Mouse (Mus musculus) large intestine, adult 2 months (tissue): Measurements from ENCODE around the gene Mrpl21. TPM values are rescaled to one million over a fixed set of nuclear protein-coding genes. Genes with fewer than 3 reads are reported as not detected.
A peak's percentile ranks its signal among the peaks of the same experiment; 100 is the strongest.

Experiments used
- DNase-seq: peaks from one replicate; pipeline ENCODE4 v3.0.0-alpha.2; 2012; ENCODE audit warnings: low read depth, low spot score
- WGBS: fragments of 180-500 bp; shearing (Covaris S2); methylation state at CpG from one replicate; pipeline ENCODE4 v1.1.7; 2018; 5-methylcytosine and 5-hydroxymethylcytosine counted together
- polyA plus RNA-seq: library from polyadenylated mRNA; depleted of rRNA; stranded (reverse); fragments of >200 nt; gene quantifications from 2 replicates; pipeline ENCODE4 v1.2.3, GENCODE M21; 2012

The Mrpl21 gene
- polyA plus RNA-seq, 1 experiment: 63.9 TPM

DNA sequence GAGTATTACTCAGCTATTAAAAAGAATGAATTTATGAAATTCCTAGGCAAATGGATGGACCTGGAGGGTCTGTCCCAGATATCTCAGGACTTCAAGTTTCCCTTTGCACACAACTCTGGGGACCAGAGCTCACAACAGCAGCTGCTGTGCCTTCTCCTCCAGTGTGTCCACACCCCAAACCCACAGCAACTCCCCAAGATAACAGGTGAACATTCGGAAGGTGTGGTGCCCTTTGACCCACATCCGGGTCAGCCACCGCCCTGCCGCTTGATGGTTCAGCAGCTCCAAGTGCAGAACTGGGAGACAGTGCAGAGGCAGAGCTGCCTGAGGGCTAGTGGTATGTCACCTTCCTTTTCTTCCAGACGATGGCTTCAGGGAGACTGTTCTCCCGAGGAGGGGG, 12.5 kb downstream of the Mrpl21 start:
- DNase-seq: peak; percentile 87
- 31% methylated on average over 6 of the region's 6 CpGs for WGBS

DNA sequence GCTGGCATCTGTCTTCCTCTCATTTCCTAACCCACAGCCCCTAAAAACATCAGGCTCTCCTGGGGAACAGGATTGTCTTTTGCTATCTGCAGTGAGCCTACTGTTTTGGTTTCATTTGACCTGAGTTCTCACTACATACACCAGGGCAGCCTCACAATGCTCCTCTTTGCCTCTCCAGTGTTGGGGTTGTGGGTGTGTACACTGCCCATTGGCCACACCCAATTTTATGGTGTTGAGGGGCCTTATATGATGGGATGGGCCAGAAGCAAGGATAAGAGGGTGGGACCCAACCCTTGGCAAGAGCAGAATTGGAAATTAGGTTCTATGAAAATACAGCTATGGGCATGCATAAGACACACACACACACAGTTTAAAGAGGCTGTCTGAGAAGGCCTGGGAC, 14.3 kb downstream of the Mrpl21 start:
- no peak for DNase-seq

DNA sequence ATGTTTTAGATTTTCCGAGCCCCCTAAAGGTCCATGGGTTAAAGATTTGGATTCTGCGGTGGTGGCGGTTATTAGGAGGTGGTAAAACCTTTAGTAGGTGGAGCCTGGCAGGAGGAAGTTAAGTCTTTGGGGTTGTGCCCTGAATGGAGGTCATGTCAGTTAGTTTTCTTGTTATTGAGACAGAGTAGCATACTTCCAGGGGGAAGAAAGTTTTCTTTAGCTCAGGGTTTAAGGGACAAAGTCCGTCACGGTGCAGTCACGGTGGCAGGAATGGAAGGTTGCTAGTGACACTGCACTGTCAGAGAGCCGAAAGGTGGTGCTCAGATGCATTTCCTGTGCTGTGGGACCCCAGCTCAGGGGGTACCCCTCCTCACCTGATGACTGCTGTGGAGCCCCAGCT, 15.1 kb downstream of the Mrpl21 start:
- no peak for DNase-seq
- 36% methylated on average over 7 of the region's 7 CpGs for WGBS

DNA sequence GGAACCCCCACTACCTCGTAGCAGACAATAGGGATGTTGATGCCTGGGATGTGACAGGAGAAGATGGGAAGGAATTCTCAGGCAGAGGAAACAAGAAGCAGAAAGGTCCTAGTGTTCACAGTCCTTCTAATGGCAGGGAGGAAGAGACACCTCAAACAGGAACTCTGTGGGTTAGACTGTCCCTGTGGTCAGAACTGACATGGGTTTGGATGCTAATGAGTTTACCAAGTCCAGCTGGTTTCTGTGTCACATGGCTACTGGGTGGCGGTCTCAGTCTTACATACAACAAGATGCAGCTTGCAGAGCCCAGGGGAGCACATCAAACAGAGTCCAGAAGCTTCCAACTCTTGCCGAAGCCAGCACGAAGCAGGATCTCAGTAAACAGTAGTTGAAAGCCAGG, 21.3 kb downstream of the Mrpl21 start:
- 70% methylated on average over 4 of the region's 4 CpGs for WGBS
- DNase-seq: no peak

DNA sequence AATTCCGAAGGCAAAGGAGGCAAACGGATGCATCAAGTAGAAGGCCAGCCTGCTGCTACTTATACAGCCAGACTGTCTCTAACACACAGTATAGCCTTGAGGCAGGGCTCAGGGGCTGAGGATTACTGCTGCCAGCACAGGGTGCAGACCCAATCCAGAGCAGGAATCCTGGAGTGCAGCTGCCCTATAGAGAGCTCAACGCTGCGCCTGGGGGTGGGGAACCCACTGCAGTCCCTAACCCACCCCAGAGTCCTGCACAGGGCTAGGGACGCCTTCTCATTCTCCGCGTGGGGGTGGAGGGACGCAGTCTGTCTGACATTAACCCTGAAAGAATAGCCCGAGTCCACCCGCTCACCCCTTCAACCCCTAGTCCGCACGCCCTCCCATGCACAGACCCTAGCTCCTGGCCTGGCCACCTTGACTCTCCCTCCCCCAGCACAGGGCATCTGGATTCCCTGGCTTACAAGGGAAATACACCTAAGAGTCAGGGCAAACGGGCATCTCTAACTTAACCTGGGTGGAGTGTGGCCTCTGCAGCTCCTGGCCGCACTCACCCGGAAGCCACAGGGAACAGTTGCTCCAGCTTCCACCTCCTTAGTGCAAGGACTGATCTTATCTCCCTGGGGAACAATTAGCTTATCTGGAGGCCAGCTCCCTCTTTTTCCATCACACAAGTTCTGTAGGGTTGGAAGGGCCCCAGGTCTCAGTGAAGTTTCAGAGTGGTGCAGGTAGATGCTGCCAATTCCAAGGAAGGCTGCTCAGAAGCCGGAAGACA, 24.7 kb downstream of the Mrpl21 start:
- no peak for DNase-seq
- 69% methylated on average over 16 of the region's 16 CpGs for WGBS

DNA sequence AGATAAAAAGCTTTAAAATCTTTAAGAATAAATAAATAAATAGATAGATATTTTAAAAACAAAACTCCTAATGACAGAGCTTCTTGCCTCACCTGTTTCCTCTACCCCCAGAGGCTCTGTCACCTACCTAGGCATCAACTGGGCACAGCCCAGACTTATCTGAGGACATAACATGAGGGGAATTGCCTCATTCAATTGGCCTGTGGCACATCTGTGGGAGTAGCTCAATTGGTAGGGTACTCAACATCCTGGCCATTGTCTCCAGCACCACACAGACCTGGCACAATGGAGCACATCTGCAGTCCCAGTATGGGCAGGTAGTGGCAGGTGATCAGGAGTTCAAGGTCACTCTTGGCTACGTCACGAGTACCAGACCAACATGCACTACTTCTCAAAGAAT, 36.6 kb downstream of the Mrpl21 start:
- DNase-seq: no peak
- WGBS: 31% methylated on average over 2 of the region's 2 CpGs

DNA sequence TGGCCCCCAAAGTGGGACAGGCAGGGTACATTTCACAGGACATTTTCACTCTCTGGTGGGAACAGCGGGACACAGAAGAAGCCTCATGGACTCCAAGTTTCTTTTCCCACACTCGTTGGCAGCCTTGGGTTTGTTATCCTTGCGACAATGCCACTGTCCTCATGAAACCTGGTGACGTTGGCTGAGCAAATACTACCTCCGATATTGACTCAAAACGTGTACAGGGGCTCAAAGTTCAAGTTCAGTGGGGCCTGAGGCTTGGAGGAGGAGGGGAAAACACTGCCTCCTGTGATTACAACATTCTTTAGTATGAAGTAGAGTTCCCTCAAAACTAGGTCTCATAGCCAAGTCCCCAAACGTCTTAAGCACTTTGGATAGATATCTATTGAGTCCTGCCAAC, 37.4 kb downstream of the Mrpl21 start:
- no peak for DNase-seq
- 33% methylated on average over 7 of the region's 7 CpGs for WGBS

DNA sequence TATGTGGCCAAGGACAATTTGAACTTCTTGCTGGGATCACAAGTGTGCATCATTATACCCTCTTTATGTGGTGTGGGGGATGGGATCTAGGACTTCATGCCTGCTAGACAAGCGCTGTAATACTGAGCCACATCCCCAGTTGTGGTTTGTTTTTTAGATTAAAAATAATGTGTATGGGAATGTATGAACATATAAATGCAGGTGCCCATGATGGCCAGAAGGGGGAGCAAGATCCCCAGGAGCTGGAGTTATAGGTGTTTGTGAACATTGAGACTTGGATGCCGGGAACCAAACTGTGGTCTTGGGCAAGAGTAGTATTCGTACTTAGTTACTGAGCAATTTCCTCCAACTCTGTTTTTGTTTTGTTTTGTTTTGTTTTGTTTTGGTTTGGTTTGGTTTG, 38.1 kb downstream of the Mrpl21 start:
- WGBS: 54% methylated on average over 3 of the region's 3 CpGs
- no peak for DNase-seq

DNA sequence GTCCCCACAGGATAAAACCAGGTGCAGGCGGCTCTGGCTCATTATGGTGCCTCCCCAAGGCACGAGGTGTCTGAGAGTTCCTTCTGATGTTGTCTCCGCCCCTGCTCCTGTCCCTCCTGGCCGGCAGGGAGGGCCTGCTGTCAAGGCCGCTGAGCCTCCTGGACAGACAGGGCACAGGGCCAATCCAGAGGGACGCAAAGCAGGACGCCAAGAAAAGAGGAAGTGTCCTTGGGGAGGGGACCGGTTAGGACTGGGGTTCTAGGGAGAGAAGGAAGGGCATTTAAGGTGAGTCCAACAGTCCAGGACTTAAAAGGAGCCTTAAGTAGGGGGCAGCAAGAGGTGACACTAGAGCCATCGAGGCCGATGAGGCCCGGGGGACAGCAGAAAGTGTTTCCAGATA, 38.9 kb downstream of the Mrpl21 start:
- WGBS: 1% methylated on average over 11 of the region's 11 CpGs
- DNase-seq: peak; percentile 89

DNA sequence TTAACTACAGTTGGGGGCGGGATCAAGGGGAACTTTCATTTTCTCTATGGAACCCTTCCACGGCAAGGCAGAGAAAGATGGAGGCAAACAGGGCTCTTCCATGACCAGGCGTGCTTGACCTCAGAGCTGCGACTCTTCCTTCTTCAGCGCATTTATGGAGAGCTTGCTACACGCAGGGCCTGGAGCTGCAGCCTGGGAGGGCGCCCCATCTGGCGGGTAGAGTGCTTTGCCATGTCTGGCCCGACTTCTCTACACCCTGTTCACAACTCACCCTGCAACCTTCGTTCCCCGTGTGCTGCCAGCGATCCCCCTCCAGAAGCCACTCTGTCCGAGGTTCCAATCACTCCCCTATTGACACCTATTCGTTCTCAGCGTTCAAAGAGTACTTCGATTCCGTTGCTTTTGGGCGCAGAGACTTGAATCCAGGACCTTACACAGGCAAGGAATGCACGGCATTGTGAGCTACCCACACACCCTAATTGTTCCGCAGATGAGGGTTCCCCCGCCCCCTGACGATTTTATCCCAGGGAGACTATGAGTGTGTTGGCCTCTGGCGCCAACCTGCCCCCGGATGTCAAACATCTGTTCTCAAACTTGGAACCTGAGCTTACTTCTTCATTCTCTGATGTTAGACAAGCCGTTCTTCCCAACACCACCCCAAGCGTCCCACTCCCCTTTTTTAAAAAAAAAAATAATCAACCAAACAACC, 39.7 kb downstream of the Mrpl21 start, which contains the start of gene Cpt1a:
Gene Cpt1a, plus strand, starts transcription at position 74 of the 709 bp plus-strand sequence.
- WGBS: under 1% methylated on average over 26 of the region's 26 CpGs
- no peak for DNase-seq

DNA sequence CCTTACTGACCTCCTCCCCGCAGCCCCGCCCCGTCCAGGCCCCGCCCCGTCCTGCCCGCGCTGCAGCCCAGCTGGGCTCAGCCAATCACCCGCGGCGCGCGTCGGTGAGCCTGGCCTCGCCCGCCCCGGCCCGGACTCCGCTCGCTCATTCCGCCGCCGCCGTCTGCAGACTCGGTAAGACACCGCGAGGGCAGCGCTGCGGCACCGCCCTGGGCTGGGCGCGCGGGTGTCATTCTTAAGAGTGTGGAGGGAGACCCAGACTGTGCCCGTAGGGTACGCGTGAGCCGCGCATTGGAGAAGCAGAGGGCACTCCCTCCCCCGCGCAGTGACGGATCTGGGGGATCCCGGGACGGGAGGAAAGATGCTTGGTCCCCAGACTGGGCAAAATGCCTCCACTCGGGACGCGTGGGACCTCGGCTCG, 40.5 kb downstream of the Mrpl21 start:
- no peak for DNase-seq

DNA sequence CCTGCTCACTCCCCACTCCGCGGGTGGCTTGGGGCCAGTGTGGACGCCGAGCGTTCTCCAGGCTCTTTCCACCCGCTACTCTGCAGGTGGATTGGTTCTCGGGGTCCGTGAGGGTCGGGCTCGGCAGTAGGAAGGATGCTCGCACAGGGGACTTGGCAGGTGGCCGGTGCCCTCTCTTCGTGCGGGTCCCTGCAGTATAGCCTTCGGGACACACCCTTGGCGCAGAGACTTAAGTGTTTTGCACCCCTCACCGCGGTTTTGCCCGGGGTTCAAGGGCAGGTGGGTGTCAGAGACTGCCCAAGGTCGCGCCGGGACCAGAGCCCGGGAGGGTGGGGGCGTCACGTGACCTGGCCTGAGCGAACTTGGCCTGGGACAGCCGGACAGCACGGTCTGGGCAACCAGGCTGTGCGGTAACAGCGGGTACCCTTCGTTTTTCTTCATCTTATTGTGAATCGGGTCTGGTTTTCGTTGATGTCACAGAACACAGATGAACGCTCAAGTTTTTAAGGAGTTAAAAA, 41.1 kb downstream of the Mrpl21 start:
- DNase-seq: no peak
- under 1% methylated on average over 34 of the region's 34 CpGs for WGBS

More for the DNA sequence above, 40.5 kb downstream of the Mrpl21 start:
- WGBS: under 1% methylated on average over 47 of the region's 47 CpGs

DNA sequence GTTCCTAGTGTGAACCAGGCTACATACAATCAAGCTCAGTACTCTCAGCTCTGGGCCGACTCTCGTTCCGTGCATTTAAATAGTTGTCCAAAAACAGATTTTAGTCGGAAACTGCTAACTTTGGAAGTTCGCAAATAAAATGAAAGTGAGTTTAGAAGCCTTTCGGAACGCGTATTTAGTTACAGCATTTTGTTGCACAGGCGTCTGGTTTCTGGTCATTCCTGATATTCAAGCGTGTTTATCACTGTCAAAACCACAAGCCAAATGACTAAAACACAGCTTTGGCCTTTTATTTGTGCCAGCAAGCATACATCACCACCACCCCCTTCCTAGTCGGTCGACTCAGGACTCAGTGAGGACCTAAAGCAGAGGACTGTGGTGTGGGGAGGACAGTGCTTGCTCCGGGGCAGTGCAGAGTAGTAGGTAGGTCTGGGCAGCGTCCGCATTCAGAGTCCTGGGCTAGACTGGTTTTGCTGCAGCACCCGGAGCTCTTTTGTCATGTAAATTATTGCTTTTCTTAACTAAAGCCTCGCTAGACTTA, 41.6 kb downstream of the Mrpl21 start:
- WGBS: 1% methylated on average over 17 of the region's 17 CpGs
- DNase-seq: no peak

DNA sequence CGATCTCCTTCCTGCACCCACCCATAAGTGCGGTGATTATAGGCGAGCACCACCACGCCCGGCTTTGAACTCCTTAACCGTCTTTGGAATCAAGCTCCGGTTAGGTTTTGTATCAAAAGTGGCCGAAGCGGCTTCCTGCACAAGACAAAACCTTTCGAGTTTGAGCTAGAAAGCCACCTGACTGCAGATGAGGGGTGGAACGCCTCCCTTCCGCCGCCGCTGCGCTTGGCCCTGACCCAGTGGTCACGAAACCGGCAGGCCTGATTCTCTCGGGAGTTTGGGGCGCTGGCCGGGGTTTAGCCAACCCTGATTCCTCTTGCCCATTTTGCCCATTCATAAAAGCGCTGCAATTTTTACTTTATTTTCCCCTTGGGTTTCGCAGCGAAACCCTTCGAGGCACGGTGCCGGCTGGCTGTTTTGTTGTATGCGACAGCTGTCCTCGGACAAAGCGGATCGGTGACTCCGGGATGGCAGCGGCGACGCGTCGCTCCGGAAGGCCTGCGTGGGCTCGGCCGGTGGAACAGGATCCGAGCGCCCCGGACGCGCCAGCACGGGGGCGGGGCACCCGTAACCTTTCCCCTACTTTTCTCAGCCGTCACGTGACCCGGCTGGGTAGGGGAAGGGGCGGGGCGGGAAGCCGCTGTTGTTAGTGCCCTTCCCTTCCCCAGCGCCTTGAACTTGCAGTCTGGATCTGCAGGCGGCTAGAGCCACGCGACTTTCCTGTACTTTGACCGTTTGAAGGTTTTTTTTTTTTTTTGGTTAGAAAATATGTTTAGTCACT, 42.4 kb downstream of the Mrpl21 start:
- DNase-seq: no peak
- WGBS: under 1% methylated on average over 59 of the region's 59 CpGs

DNA sequence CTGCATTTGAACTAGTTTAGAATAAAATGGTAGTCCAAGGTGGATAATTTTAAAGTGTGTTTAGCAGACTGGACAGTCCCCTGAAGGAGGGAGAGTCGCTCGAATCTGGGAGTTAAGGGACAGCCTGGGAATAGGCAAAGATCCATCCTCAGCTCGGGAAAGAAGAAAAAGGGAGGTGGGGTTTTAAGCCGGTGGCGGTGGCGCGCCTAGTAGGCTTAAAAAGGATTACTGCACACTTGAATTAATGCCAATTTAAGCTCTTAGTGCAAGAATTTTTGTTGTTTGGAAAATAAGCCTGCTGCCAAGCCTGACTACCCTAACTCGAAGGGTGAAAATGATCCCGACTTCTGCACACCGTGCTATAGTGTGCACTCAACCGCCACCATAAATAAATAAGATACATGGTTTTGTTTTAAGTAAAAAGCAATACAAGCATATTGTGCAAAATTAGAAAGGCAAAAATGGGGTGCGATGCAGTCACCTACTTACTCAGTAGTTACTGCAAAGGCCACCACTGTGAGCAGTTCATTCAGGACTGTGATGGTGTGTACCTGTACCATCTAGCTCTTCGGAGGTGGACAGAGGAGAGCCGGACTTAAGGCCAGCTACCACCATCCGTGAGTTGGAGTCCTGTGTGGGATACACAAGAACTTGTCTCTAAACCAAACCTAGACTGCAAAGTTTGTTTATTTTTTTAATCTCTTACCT, 43.2 kb downstream of the Mrpl21 start:
- WGBS: 16% methylated on average over 15 of the region's 15 CpGs
- no peak for DNase-seq

DNA sequence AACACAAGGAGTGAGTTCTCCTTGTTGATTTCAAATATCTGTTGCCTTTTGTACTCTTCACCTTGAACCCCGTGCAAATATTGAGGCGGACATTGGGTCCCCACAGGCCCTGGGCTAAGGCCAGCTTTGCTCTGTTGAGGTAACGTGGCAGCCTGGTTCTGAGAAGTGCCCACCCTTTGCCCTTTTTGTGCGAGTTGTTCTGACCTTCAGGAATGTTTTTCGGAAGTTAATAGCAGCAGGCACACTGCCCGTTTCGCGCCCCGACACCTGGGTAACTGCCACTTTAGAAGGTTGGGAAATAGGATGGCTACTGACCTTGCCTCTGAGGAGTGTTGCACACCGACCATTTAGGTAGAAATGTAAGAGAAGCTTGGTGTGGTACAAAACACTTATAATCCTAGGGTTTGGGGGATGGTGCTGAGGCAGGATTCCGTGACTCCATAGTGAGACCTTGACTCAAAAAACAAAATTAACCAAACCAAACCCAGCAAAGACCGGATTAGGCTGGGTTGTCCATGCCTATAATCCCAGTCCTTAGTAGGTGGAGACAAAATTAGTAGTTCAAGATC, 43.9 kb downstream of the Mrpl21 start:
- no peak for DNase-seq
- WGBS: 38% methylated on average over 12 of the region's 12 CpGs

DNA sequence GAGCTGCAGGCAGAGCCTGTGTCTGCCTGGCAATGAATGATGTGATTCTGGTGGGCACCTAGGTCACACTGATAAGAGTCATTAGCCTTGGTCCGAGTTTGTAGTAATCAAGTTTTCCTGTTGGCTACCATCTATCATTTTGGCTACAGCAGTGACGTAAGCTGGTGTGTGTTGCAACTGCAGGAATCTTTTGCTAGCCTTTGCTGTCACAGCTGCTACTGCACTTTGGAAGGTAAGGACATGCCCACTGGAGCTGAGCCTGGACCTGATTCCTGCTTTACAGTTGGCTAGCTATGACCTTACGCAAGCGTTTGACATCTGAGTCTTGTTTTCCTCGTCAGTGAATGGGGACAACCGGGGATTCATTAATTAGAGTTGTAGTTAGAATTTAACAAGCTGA, 50.5 kb downstream of the Mrpl21 start:
- DNase-seq: no peak
- 53% methylated on average over 6 of the region's 6 CpGs for WGBS

DNA sequence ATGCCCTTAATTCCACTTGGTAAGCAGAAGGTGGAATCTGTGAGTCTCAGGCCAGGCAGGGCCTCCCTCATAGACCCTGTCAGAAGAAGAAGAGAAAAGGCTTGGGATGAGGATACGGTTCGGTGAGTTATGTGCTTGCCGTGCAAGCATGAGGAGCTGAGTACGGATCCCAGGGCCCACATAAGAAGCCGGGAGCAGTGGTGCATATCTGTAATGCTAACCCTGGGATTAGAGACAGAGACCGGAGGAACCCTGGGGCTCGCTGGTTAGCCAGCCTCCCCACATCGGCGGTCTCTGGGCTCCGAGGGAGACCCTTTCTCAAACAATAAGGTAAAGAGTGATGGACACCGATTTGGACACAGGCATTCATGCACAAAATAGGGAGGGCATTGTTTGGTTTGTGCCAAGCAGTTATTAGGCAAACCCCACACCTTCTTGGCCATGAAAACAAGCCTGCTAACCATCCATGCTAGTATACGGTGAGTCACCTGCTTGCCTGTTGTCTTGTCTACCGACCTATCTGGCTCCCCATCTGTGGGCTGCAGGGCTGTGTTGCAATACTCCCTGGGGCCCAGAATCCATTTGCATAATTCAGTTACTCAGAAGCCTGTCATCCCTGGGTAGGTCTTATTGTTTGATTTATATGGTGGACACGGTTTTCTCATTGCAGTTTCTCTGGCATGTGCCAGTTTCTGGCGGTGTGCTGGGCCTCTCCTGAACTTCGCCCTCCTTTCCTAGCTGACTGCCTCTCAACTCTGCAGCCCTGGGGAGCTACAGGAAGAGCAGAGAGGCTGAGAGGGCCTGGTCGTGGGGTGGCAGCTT, 51.2 kb downstream of the Mrpl21 start:
- DNase-seq: no peak
- WGBS: 54% methylated on average over 17 of the region's 17 CpGs
